Comparison of ENCODE assay signal across 9 mouse cellular contexts in genomic region chr2:4299593-4299992, GRCm38 (mm10).
DNase-seq lines count a peak whose midpoint lies in the region; ATAC-seq and TF ChIP-seq lines count a peak whose summit lies in the region.
"Had no signal": no experiment of that assay in that cellular context is flagged by ENCODE, and none has a peak within 500 bp of the region (broad histone marks: within the 10 kb centered on the region; RNA-seq: fewer than 3 reads in every experiment).

No protein-coding gene starts in this region.

- no peak for TF ChIP-seq CTCF in kidney, adult 2 months (conservative IDR thresholded peaks at IDR 0.05; ENCODE audit: insufficient read depth, insufficient read length, low read depth, low read length)

- H3K4me2 ChIP-seq in kidney, embryonic 14.5 days (replicated peaks; ENCODE audit: low read depth, low read length), result peak overlapping the region; percentile 55; the same call in 1 of the 2 replicates
- H3K4me2 ChIP-seq in embryonic facial prominence, embryonic 12.5 days (replicated peaks), result peak overlapping the region; percentile 55
- H3K4me2 ChIP-seq in hindbrain, embryonic 15.5 days, result 0 out of 2 replicates have a peak overlapping the region, but pooled peaks have one; percentile 51
- H3K4me2 ChIP-seq in myocyte (ENCODE audit: low read depth), result peak overlapping the region; percentile 91

- no peak for TF ChIP-seq POLR2A in kidney, adult 2 months (IDR thresholded peaks at IDR 0.05; ENCODE audit: low read depth, low read length)
- TF ChIP-seq POLR2A in myocyte (IDR thresholded peaks at IDR 0.05; ENCODE audit: insufficient read length, low read depth), result no peak

- H3K9me3 ChIP-seq in kidney, embryonic 14.5 days (ENCODE audit: control insufficient read depth, low read length), result no peaks in the 10 kb centered on the region
- H3K9me3 ChIP-seq in embryonic facial prominence, embryonic 12.5 days, result no peaks in the 10 kb centered on the region
- no peaks in the 10 kb centered on the region for H3K9me3 ChIP-seq in hindbrain, embryonic 15.5 days

- H3K4me1 ChIP-seq in kidney, embryonic 14.5 days (ENCODE audit: control insufficient read depth, insufficient read depth, low read length), result peaks cover 33% of the 10 kb centered on the region
- no peaks in the 10 kb centered on the region for H3K4me1 ChIP-seq in kidney, adult 2 months (ENCODE audit: control insufficient read depth, insufficient read depth, low read length)
- H3K4me1 ChIP-seq in embryonic facial prominence, embryonic 12.5 days, result peaks cover 44% of the 10 kb centered on the region
- peaks cover 36% of the 10 kb centered on the region for H3K4me1 ChIP-seq in hindbrain, embryonic 15.5 days (replicated peaks)

- 42% methylated on average over 12 of the region's 12 CpGs for WGBS in kidney, embryonic 14.5 days
- WGBS in kidney, adult 2 months, result 73% methylated on average over 12 of the region's 12 CpGs
- WGBS in embryonic facial prominence, embryonic 12.5 days, result 29% methylated on average over 12 of the region's 12 CpGs
- WGBS in hindbrain, embryonic 15.5 days, result 63% methylated on average over 12 of the region's 12 CpGs

- no peak for ATAC-seq in kidney, embryonic 14.5 days (ENCODE audit: low FRiP score, low TSS enrichment)
- ATAC-seq in embryonic facial prominence, embryonic 12.5 days (ENCODE audit: insufficient number of reproducible peaks, insufficient read depth, low FRiP score, low TSS enrichment), result no peak
- ATAC-seq in hindbrain, embryonic 15.5 days (ENCODE audit: low FRiP score, low read depth), result no peak

- H3K4me3 ChIP-seq in kidney, embryonic 14.5 days (ENCODE audit: low read length), result no peak overlapping the region
- H3K4me3 ChIP-seq in kidney, adult 2 months (ENCODE audit: insufficient read depth, low read depth, low read length), result no peak overlapping the region
- peak overlapping the region; percentile 51 for H3K4me3 ChIP-seq in embryonic facial prominence, embryonic 12.5 days
- no peak overlapping the region for H3K4me3 ChIP-seq in hindbrain, embryonic 15.5 days
- H3K4me3 ChIP-seq in myocyte, result peak overlapping the region; percentile 64

- DNase-seq in kidney, adult 2 months, result no peak
- no peak for DNase-seq in thymus, postnatal 36 days
- no peak for DNase-seq in c-Kit-positive CD71-positive TER-119-positive erythroid progenitor cells, embryonic 14.5 days (ENCODE audit: low spot score)
- DNase-seq: cerebellum, postnatal 10 days; kidney, postnatal 25 days had no signal

- H3K27me3 ChIP-seq in kidney, embryonic 14.5 days (ENCODE audit: control insufficient read depth, insufficient read depth, low read length), result no peaks in the 10 kb centered on the region
- H3K27me3 ChIP-seq in kidney, adult 2 months (replicated peaks; ENCODE audit: control insufficient read depth, insufficient read depth, low read length), result no peaks in the 10 kb centered on the region
- no peaks in the 10 kb centered on the region for H3K27me3 ChIP-seq in embryonic facial prominence, embryonic 12.5 days
- H3K27me3 ChIP-seq in hindbrain, embryonic 15.5 days, result no peaks in the 10 kb centered on the region
- H3K27me3 ChIP-seq in myocyte (ENCODE audit: control insufficient read depth, insufficient read depth, insufficient read length), result no peaks in the 10 kb centered on the region

- peak overlapping the region; percentile 91 for H3K27ac ChIP-seq in kidney, embryonic 14.5 days (ENCODE audit: low read depth, low read length)
- H3K27ac ChIP-seq in kidney, adult 2 months (ENCODE audit: insufficient read depth, low read depth, low read length), result no peak overlapping the region
- peak overlapping the region; percentile 97 for H3K27ac ChIP-seq in embryonic facial prominence, embryonic 12.5 days
- H3K27ac ChIP-seq in hindbrain, embryonic 15.5 days (replicated peaks), result no peak overlapping the region

- no peak overlapping the region for H3ac ChIP-seq in myocyte (ENCODE audit: control insufficient read depth, insufficient read length)

- no peaks in the 10 kb centered on the region for H3K36me3 ChIP-seq in kidney, embryonic 14.5 days (ENCODE audit: control insufficient read depth, insufficient read depth, low read length)
- no peaks in the 10 kb centered on the region for H3K36me3 ChIP-seq in kidney, adult 2 months (ENCODE audit: control insufficient read depth, insufficient read depth, low read length)
- H3K36me3 ChIP-seq in embryonic facial prominence, embryonic 12.5 days, result no peaks in the 10 kb centered on the region
- no peaks in the 10 kb centered on the region for H3K36me3 ChIP-seq in hindbrain, embryonic 15.5 days
- no peaks in the 10 kb centered on the region for H3K36me3 ChIP-seq in myocyte (ENCODE audit: control insufficient read depth, insufficient read depth)

- peaks cover 41% of the 10 kb centered on the region for H3K79me2 ChIP-seq in myocyte (ENCODE audit: control insufficient read depth, insufficient read depth)

- H3K9ac ChIP-seq in kidney, embryonic 14.5 days (ENCODE audit: low read depth, low read length), result no peak overlapping the region
- H3K9ac ChIP-seq in embryonic facial prominence, embryonic 12.5 days, result no peak overlapping the region
- no peak overlapping the region for H3K9ac ChIP-seq in hindbrain, embryonic 15.5 days

TF ChIP-seq in myocyte, 11 proteins besides CTCF, POLR2A, EP300 and RAD21:
- TF ChIP-seq USF1 (IDR thresholded peaks at IDR 0.05; ENCODE audit: low read depth) (no peak), E2F4 (IDR thresholded peaks at IDR 0.05; ENCODE audit: insufficient read depth) (no peak), MYOD1 (IDR thresholded peaks at IDR 0.05; ENCODE audit: control insufficient read depth in 1 of 3, insufficient read length in 2 of 3, low read depth in 2 of 3) (no peak), MAX (IDR thresholded peaks at IDR 0.05; ENCODE audit: low read depth) (no peak), TCF12 (IDR thresholded peaks at IDR 0.05; ENCODE audit: insufficient read depth, poor library complexity, severe bottlenecking) (no peak), TCF3 (IDR thresholded peaks at IDR 0.05; ENCODE audit: insufficient read length, low read depth) (no peak), REST (IDR thresholded peaks at IDR 0.05; ENCODE audit: insufficient read depth, insufficient read length) (no peak), CEBPB (IDR thresholded peaks at IDR 0.05; ENCODE audit: insufficient read depth, poor library complexity, severe bottlenecking) (no peak), POLR2AphosphoS2 (IDR thresholded peaks at IDR 0.05; ENCODE audit: insufficient read length, low read depth) (no peak), MYOG (IDR thresholded peaks at IDR 0.05; ENCODE audit: control insufficient read depth in 1 of 3, insufficient read depth in 1 of 3, insufficient read length in 2 of 3, low read depth in 2 of 3) (no peak), SRF (IDR thresholded peaks at IDR 0.05; ENCODE audit: control insufficient read depth, insufficient read length, low read depth) (no peak)
TF ChIP-seq in myocyte: peak in this region for 0.

Comparison
In these comparisons a context has a peak if more than half of its experiments do, and no peak if none do; other contexts are left out.
1. H3K27ac ChIP-seq: peak in kidney, embryonic 14.5 days (single experiment) and embryonic facial prominence, embryonic 12.5 days (single experiment); none in kidney, adult 2 months (single experiment) and hindbrain, embryonic 15.5 days (single experiment).
2. H3K4me3 ChIP-seq: peak in embryonic facial prominence, embryonic 12.5 days (single experiment) and myocyte (single experiment); none in kidney, embryonic 14.5 days (single experiment), kidney, adult 2 months (single experiment) and hindbrain, embryonic 15.5 days (single experiment).
3. Peak in every context shown above with its lines, with median percentiles within 50 percentile points of each other: H3K4me2 ChIP-seq.